Mouse (Mus musculus) cerebellum, postnatal 36 days (tissue): ENCODE measurements around the gene Col7a1.

Source experiments
- DNase-seq, 2 experiments: peaks; one replicate each; pipeline ENCODE4 v3.0.0; 2021 to 2022; ENCODE audit warnings: mixed read lengths in 2 of 2

The Col7a1 gene

GRCm38 (mm10) chr9:109022866-109023685, 69.7 kb downstream of the Col7a1 start:
- no peak for DNase-seq

- no peak for DNase-seq
Observed at GRCm38 (mm10) chr9:109027521-109027920, 74.1 kb downstream of the Col7a1 start.

GRCm38 (mm10) chr9:109028421-109028820, 75.0 kb downstream of the Col7a1 start:
- no peak for DNase-seq

- DNase-seq, result no peak
Observed at GRCm38 (mm10) chr9:109028919-109029318, 75.5 kb downstream of the Col7a1 start.

GRCm38 (mm10) chr9:109030312-109030711, 76.9 kb downstream of the Col7a1 start:
- DNase-seq, result no peak

- no peak for DNase-seq
Observed at GRCm38 (mm10) chr9:109031001-109031400, 77.6 kb downstream of the Col7a1 start.

GRCm38 (mm10) chr9:109031686-109032085, 78.3 kb downstream of the Col7a1 start:
- DNase-seq, result no peak

GRCm38 (mm10) chr9:109032435-109032834, 79.0 kb downstream of the Col7a1 start:
- DNase-seq, result no peak
